Mouse (Mus musculus) limb, embryonic 11.5 days (tissue): ENCODE results near the gene Jak3. TPM values are rescaled to one million over a fixed set of nuclear protein-coding genes. Genes with fewer than 3 reads are reported as not detected.

Source experiments
- ATAC-seq: fragments of 200-750 bp; cut with Nextera tagmentation; 2 replicates; pipeline ENCODE4 v1.8.0; 2017; ENCODE audit warnings: low read depth; ENCODE audit not compliant: insufficient number of reproducible peaks, low FRiP score, low TSS enrichment
- DNase-seq: peaks from one replicate; pipeline ENCODE4 v3.0.0-alpha.2; 2015; ENCODE audit warnings: low spot score
- H3K27ac ChIP-seq: fragments of 300-500 bp; sonication (generic); replicated peaks from 2 replicates; pipeline ENCODE4 v1.5.1; 2014; ENCODE audit warnings: low read depth, mild to moderate bottlenecking, low read length
- H3K27me3 ChIP-seq: fragments of 300-500 bp; sonication (generic); 2 replicates; pipeline ENCODE4 v1.6.1; 2014; ENCODE audit warnings: mild to moderate bottlenecking, low read length, mixed read lengths; ENCODE audit not compliant: control insufficient read depth, insufficient read depth
- H3K36me3 ChIP-seq: fragments of 300-500 bp; sonication (generic); 2 replicates; pipeline ENCODE4 v1.6.1; 2014; ENCODE audit warnings: mild to moderate bottlenecking, low read length, moderate library complexity, mixed read lengths; ENCODE audit not compliant: control insufficient read depth, insufficient read depth
- H3K4me1 ChIP-seq: fragments of 300-500 bp; sonication (generic); 2 replicates; pipeline ENCODE4 v1.6.1; 2014; ENCODE audit warnings: low read length, mixed read lengths; ENCODE audit not compliant: control insufficient read depth, insufficient read depth
- H3K4me2 ChIP-seq: fragments of 300-500 bp; sonication (generic); 2 replicates; pipeline ENCODE4 v1.6.1; 2014; ENCODE audit warnings: low read depth, mild to moderate bottlenecking, moderate library complexity; ENCODE audit not compliant: severe bottlenecking
- H3K4me3 ChIP-seq: fragments of 300-500 bp; sonication (generic); 2 replicates; pipeline ENCODE4 v1.5.1; 2014; ENCODE audit warnings: low read depth, low read length
- H3K9ac ChIP-seq: fragments of 300-500 bp; sonication (generic); 2 replicates; pipeline ENCODE4 v1.6.1; 2014; ENCODE audit warnings: mild to moderate bottlenecking, low read length
- H3K9me3 ChIP-seq: fragments of 300-500 bp; sonication (generic); 2 replicates; pipeline ENCODE4 v1.6.1; 2016; ENCODE audit warnings: low read length; ENCODE audit not compliant: control insufficient read depth
- WGBS: fragments of 180-500 bp; shearing (Covaris S2); extraction: QIAGEN DNeasy Blood & Tissue Kit; methylation state at CpG from one replicate; pipeline ENCODE4 v1.1.7; 2014; 5-methylcytosine and 5-hydroxymethylcytosine counted together
- polyA plus RNA-seq: library from polyadenylated mRNA; unstranded; fragments of >200 nt; fragmentation: Nextera tagmentation; extraction: Ambion mirVana; gene quantifications from 2 replicates; pipeline ENCODE4 v1.2.1, GENCODE M21; 2014

The Jak3 gene
- polyA plus RNA-seq, 1 experiment from 2014 or later: 1.4 TPM

GRCm38 (mm10) chr8:71678216-71678615, 2.1 kb downstream of the Jak3 start:
- no peaks in the 10 kb centered on the region for H3K9me3 ChIP-seq
- no peak overlapping the region for H3K9ac ChIP-seq
- ATAC-seq (no peak), DNase-seq (no peak)
- no peak overlapping the region for H3K4me2 ChIP-seq
- no peaks in the 10 kb centered on the region; the same call in 1 of the 2 replicates for H3K36me3 ChIP-seq
- 0 out of 2 replicates have a peak, but pooled peaks cover 4% of the 10 kb centered on the region for H3K4me1 ChIP-seq
- peaks cover 64% of the 10 kb centered on the region for H3K27me3 ChIP-seq
- H3K4me3 ChIP-seq: no peak overlapping the region
- H3K27ac ChIP-seq: no peak overlapping the region
- 54% methylated on average over 4 of the region's 4 CpGs for WGBS

GRCm38 (mm10) chr8:71679116-71679515, 3.0 kb downstream of the Jak3 start:
- H3K9ac ChIP-seq: no peak overlapping the region
- H3K4me2 ChIP-seq: peak overlapping the region; percentile 33
- H3K9me3 ChIP-seq: no peaks in the 10 kb centered on the region
- no peaks in the 10 kb centered on the region; the same call in 1 of the 2 replicates for H3K36me3 ChIP-seq
- 0 out of 2 replicates have a peak, but pooled peaks cover 4% of the 10 kb centered on the region for H3K4me1 ChIP-seq
- H3K27me3 ChIP-seq: peaks cover 73% of the 10 kb centered on the region
- ATAC-seq: no peak
- peak overlapping the region; percentile 4 for H3K4me3 ChIP-seq
- no peak overlapping the region for H3K27ac ChIP-seq
- 8% methylated on average over 16 of the region's 16 CpGs for WGBS
- DNase-seq: no peak

GRCm38 (mm10) chr8:71679550-71680168, 3.6 kb downstream of the Jak3 start:
- Histone ChIP-seq H3K4me3 (peak overlapping the region; percentile 4), H3K27ac (no peak overlapping the region), H3K4me2 (peak overlapping the region; percentile 33), H3K36me3 (no peaks in the 10 kb centered on the region; the same call in 1 of the 2 replicates), H3K9me3 (no peaks in the 10 kb centered on the region), H3K27me3 (peaks cover 78% of the 10 kb centered on the region), H3K9ac (no peak overlapping the region), H3K4me1 (0 out of 2 replicates have a peak, but pooled peaks cover 4% of the 10 kb centered on the region)
- 3% methylated on average over 45 of the region's 46 CpGs for WGBS
- peak; percentile 4; the same call in 1 of the 2 replicates for ATAC-seq
- no peak for DNase-seq

- H3K4me3 ChIP-seq: no peak overlapping the region
- no peaks in the 10 kb centered on the region; the same call in 1 of the 2 replicates for H3K36me3 ChIP-seq
- DNase-seq (no peak), ATAC-seq (no peak)
- no peaks in the 10 kb centered on the region for H3K9me3 ChIP-seq
- peaks cover 84% of the 10 kb centered on the region for H3K27me3 ChIP-seq
- WGBS: 3% methylated on average over 21 of the region's 21 CpGs
- 0 out of 2 replicates have a peak, but pooled peaks cover 4% of the 10 kb centered on the region for H3K4me1 ChIP-seq
- H3K9ac ChIP-seq: no peak overlapping the region
- H3K27ac ChIP-seq: no peak overlapping the region
- no peak overlapping the region for H3K4me2 ChIP-seq
These were observed 4.4 kb downstream of the Jak3 start for GRCm38 (mm10) chr8:71680471-71680870.

GRCm38 (mm10) chr8:71681369-71681915, 5.3 kb downstream of the Jak3 start:
- H3K9ac ChIP-seq: no peak overlapping the region
- H3K4me1 ChIP-seq: peaks cover 11% of the 10 kb centered on the region
- H3K36me3 ChIP-seq: no peaks in the 10 kb centered on the region; the same call in 1 of the 2 replicates
- DNase-seq (no peak), ATAC-seq (no peak)
- peaks cover 89% of the 10 kb centered on the region for H3K27me3 ChIP-seq
- H3K27ac ChIP-seq: no peak overlapping the region
- H3K4me2 ChIP-seq: no peak overlapping the region
- 4% methylated on average over 18 of the region's 18 CpGs for WGBS
- H3K9me3 ChIP-seq: no peaks in the 10 kb centered on the region
- no peak overlapping the region for H3K4me3 ChIP-seq

- ATAC-seq (no peak), DNase-seq (no peak)
- Histone ChIP-seq H3K4me1 (peaks cover 14% of the 10 kb centered on the region), H3K27me3 (peaks cover 100% of the 10 kb centered on the region), H3K27ac (no peak overlapping the region), H3K36me3 (no peaks in the 10 kb centered on the region; the same call in 1 of the 2 replicates), H3K9ac (no peak overlapping the region), H3K4me3 (no peak overlapping the region), H3K4me2 (no peak overlapping the region), H3K9me3 (no peaks in the 10 kb centered on the region)
- 69% methylated on average over 12 of the region's 12 CpGs for WGBS
These were observed 6.7 kb downstream of the Jak3 start for GRCm38 (mm10) chr8:71682832-71683231.

- ATAC-seq (no peak), DNase-seq (no peak)
- Histone ChIP-seq H3K36me3 (no peaks in the 10 kb centered on the region), H3K4me3 (no peak overlapping the region), H3K9ac (no peak overlapping the region), H3K27me3 (peaks cover 100% of the 10 kb centered on the region), H3K9me3 (no peaks in the 10 kb centered on the region), H3K27ac (no peak overlapping the region), H3K4me2 (no peak overlapping the region), H3K4me1 (peaks cover 17% of the 10 kb centered on the region)
- 20% methylated on average over 10 of the region's 10 CpGs for WGBS
These were observed 8.6 kb downstream of the Jak3 start for GRCm38 (mm10) chr8:71684701-71685100.

GRCm38 (mm10) chr8:71685573-71685972, 9.5 kb downstream of the Jak3 start:
- Histone ChIP-seq H3K9ac (0 out of 2 replicates have a peak overlapping the region, but pooled peaks have one; percentile 27), H3K36me3 (no peaks in the 10 kb centered on the region), H3K9me3 (no peaks in the 10 kb centered on the region), H3K4me3 (peak overlapping the region; percentile 21), H3K4me2 (peak overlapping the region; percentile 36; the same call in 1 of the 2 replicates), H3K27ac (no peak overlapping the region), H3K27me3 (peaks cover 100% of the 10 kb centered on the region), H3K4me1 (peaks cover 15% of the 10 kb centered on the region)
- DNase-seq (no peak), ATAC-seq (no peak)
- WGBS: 1% methylated on average over 29 of the region's 29 CpGs
